Mouse (Mus musculus) ES-Bruce4 (cell line): ENCODE measurements around the gene Kctd7. TPM values are rescaled to one million over a fixed set of nuclear protein-coding genes. Genes with fewer than 3 reads are reported as not detected.

Source experiments
- H3K27ac ChIP-seq: 2 replicates; pipeline ENCODE4 v1.5.1; 2012; ENCODE audit warnings: low read length, inconsistent platforms; ENCODE audit not compliant: insufficient read depth
- H3K27me3 ChIP-seq: 2 replicates; pipeline ENCODE4 v1.6.1; 2012; ENCODE audit warnings: mild to moderate bottlenecking, low read length, inconsistent platforms; ENCODE audit not compliant: control insufficient read depth, poor library complexity, insufficient read depth, severe bottlenecking
- H3K36me3 ChIP-seq: 2 replicates; pipeline ENCODE4 v1.6.1; 2012; ENCODE audit warnings: inconsistent platforms, mild to moderate bottlenecking, low read length, moderate library complexity; ENCODE audit not compliant: control insufficient read depth, poor library complexity, insufficient read depth, severe bottlenecking
- H3K4me1 ChIP-seq: one replicate; pipeline ENCODE4 v1.8.1; 2011; ENCODE audit warnings: low read length; ENCODE audit not compliant: control insufficient read depth, insufficient read depth
- H3K4me3 ChIP-seq: 2 replicates; pipeline ENCODE4 v1.5.1; 2011; ENCODE audit warnings: low read depth, mild to moderate bottlenecking, low read length
- H3K9ac ChIP-seq: 2 replicates; pipeline ENCODE4 v1.6.1; 2012; ENCODE audit warnings: low read depth, mild to moderate bottlenecking, inconsistent platforms; ENCODE audit not compliant: poor library complexity, severe bottlenecking
- H3K9me3 ChIP-seq: replicated peaks from 2 replicates; pipeline ENCODE4 v1.6.1; 2012; ENCODE audit warnings: mild to moderate bottlenecking, low read length, inconsistent platforms; ENCODE audit not compliant: control insufficient read depth, poor library complexity, insufficient read depth, severe bottlenecking
- CTCF ChIP-seq: IDR thresholded peaks from one replicate; pipeline ENCODE4 v1.8.1; 2011; ENCODE audit warnings: low read depth, low read length
- EP300 ChIP-seq: IDR thresholded peaks from 2 replicates; pipeline ENCODE4 v1.6.1; 2011; ENCODE audit warnings: low read depth, low read length; ENCODE audit not compliant: insufficient read depth
- POLR2A ChIP-seq: IDR thresholded peaks from one replicate; pipeline ENCODE4 v1.8.1; 2011; ENCODE audit warnings: low read length; ENCODE audit not compliant: insufficient read depth
- polyA plus RNA-seq: library from polyadenylated mRNA; stranded (reverse); fragments of >200 nt; gene quantifications from 2 replicates; pipeline ENCODE4 v1.2.4, GENCODE M21; 2011; ENCODE audit warnings: low read depth; ENCODE audit not compliant: missing spikeins, insufficient read depth, insufficient read length

Kctd7 gene
- polyA plus RNA-seq, 1 experiment, result 0.97 TPM

DNA sequence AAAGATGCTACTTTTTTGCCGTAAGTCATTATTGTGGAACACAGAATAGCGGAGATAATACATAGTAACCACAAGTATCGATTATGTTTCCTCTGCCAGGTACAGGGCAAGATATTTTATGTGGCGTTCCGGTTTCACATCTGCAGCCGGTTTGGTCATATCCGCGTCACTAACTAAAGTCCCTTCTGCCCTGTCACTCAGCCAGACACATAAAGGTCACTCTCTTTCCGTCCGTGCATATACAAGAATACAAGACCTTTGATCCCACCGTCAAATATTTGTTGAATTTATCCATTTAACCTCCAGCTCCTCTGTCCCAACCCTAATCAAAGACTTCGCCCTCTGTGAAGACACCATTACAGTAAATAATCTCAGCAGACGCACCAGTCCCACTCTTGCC is 8.1 kb upstream of the Kctd7 start:
- TF ChIP-seq CTCF (no peak), POLR2A (no peak)
- Histone ChIP-seq H3K36me3 (no peaks in the 10 kb centered on the region), H3K4me1 (no peaks in the 10 kb centered on the region), H3K27me3 (no peaks in the 10 kb centered on the region), H3K27ac (no peak overlapping the region), H3K4me3 (no peak overlapping the region), H3K9ac (no peak overlapping the region), H3K9me3 (no peaks in the 10 kb centered on the region)

DNA sequence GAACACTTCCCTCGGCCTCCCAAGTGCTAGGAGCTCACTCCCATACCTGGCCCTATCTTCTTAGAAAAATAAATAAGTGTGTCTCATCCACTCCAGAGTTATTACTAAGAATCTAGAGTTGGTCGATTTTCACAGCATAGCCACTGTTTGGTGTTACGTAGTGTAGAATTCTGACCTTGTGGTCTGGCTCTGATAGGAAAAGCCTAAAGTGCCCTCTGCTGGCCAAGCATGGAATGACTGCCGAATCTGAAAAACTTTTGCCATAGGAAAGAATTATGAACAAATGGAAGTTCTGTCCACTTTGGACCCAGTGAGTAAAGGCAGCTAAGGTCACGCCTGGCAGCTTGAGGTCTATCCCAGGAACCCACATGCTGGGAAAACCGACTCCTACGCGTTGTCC is 5.3 kb upstream of the Kctd7 start:
- H3K27me3 ChIP-seq, result no peaks in the 10 kb centered on the region
- no peaks in the 10 kb centered on the region for H3K36me3 ChIP-seq
- peaks cover 2% of the 10 kb centered on the region for H3K4me1 ChIP-seq
- no peak overlapping the region for H3K4me3 ChIP-seq
- H3K9ac ChIP-seq, result no peak overlapping the region
- TF ChIP-seq EP300 (no peak), POLR2A (no peak), CTCF (peak; percentile 8)
- no peaks in the 10 kb centered on the region for H3K9me3 ChIP-seq
- no peak overlapping the region for H3K27ac ChIP-seq

DNA sequence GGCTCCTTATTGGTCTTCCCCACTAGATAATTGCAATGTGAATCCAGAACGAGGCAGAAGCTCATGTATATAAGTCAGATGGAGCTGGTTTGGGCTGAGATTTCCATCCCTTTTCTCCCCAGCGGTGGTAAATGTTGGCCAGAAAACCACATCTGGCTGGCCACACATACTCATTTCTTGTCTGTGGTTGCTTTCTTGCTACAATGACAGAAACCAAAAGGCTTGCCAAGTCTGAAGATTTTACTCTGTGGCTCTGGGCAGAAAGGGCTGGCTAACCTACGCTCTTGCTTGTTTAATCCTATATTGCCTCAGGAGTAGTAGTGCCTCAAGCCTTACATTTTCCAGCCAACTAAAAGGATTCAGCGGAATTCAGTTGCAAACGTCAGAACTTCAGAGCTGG is 3.5 kb upstream of the Kctd7 start:
- no peak overlapping the region for H3K27ac ChIP-seq
- H3K9me3 ChIP-seq, result no peaks in the 10 kb centered on the region
- H3K36me3 ChIP-seq, result no peaks in the 10 kb centered on the region
- TF ChIP-seq CTCF (no peak), EP300 (no peak), POLR2A (no peak)
- H3K4me1 ChIP-seq, result peaks cover 2% of the 10 kb centered on the region
- H3K4me3 ChIP-seq, result no peak overlapping the region
- no peaks in the 10 kb centered on the region for H3K27me3 ChIP-seq
- no peak overlapping the region for H3K9ac ChIP-seq

DNA sequence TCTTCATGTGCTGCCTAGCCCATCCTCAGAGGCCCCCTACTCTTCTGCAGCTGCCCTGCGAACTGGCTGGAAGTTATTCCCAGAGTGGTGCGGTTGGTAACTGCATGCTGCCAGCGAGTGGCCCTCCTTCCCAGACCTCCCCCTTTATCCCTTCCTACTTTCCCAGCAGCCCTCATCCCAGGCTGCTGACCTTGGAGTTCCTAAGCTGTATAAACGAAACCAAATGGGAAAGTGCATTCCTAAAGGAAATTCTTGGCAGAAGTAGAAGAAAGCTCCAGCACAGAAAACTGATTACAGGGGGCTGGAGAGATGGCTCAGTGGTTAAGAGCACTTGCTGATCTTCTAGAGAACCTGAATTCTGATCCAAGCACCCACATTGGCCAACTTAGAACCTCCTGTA is 2.6 kb upstream of the Kctd7 start:
- Histone ChIP-seq H3K36me3 (no peaks in the 10 kb centered on the region), H3K27ac (no peak overlapping the region), H3K27me3 (no peaks in the 10 kb centered on the region), H3K4me3 (no peak overlapping the region), H3K9ac (no peak overlapping the region), H3K4me1 (peaks cover 2% of the 10 kb centered on the region), H3K9me3 (no peaks in the 10 kb centered on the region)
- TF ChIP-seq CTCF (no peak), POLR2A (no peak), EP300 (no peak)

DNA sequence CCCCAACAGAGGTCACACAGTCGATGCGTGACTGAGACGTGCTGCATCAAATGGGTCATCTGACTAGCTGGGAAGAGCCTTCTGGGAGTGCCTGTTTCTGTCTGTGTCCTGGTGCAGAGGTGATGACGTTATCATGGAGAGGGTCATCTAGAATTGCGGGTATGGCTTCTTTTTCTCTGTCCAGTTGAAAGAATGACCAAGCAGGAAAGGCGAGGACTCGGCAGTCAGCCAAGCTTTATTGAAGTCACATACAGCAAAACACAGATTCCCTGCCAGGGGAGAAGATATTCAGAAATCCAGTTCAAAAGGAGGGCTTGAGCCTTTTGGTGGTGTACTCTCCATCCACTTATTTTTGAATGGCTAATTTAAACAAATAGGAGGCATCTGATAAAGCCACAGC is 1.6 kb upstream of the Kctd7 start:
- no peak overlapping the region for H3K27ac ChIP-seq
- H3K9me3 ChIP-seq, result no peaks in the 10 kb centered on the region
- no peaks in the 10 kb centered on the region for H3K27me3 ChIP-seq
- H3K4me1 ChIP-seq, result peaks cover 2% of the 10 kb centered on the region
- no peak overlapping the region for H3K9ac ChIP-seq
- no peak overlapping the region for H3K4me3 ChIP-seq
- no peaks in the 10 kb centered on the region for H3K36me3 ChIP-seq
- TF ChIP-seq CTCF, result no peak
- no peak for TF ChIP-seq EP300
- no peak for TF ChIP-seq POLR2A

DNA sequence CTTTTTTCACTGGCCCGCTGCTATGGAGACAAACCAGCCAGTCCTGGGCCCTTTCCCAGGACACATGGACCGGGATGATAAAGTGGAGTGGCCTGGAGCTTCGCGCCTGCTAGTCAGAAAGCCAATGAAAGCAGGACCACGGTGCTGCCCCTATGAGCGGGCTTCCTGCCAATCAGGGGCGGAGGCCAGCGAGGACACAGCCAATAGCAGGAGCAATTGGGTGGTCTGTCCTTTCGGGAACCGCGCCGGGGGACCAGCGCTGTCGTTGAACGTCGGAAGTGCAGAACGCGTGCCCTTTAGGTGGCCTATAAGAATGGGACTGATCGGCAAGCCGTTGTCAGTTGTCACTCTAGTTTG is 706 bp upstream of the Kctd7 start:
- H3K4me1 ChIP-seq, result peaks cover 2% of the 10 kb centered on the region
- no peaks in the 10 kb centered on the region for H3K36me3 ChIP-seq
- TF ChIP-seq POLR2A (no peak), EP300 (no peak), CTCF (no peak)
- H3K4me3 ChIP-seq, result peak overlapping the region; percentile 62
- no peaks in the 10 kb centered on the region for H3K9me3 ChIP-seq
- no peaks in the 10 kb centered on the region for H3K27me3 ChIP-seq
- H3K27ac ChIP-seq, result no peak overlapping the region
- H3K9ac ChIP-seq, result no peak overlapping the region
